Mouse (Mus musculus): ENCODE results near the gene Gtf2i.

- TF ChIP-seq CTCF (IDR thresholded peaks at IDR 0.05; ENCODE audit: low read depth) (no peak), EP300 (IDR thresholded peaks at IDR 0.05; ENCODE audit: low read depth) (no peak)
These were observed 44.8 kb downstream of the Gtf2i start for GRCm38 (mm10) chr5:134269751-134270150.
